Mouse (Mus musculus) heart, adult 8-10 months (tissue): ENCODE data around the gene Acbd6. TPM values are rescaled to one million over a fixed set of nuclear protein-coding genes. Genes with fewer than 3 reads are reported as not detected.

Experiments
- DNase-seq: peaks from one replicate; pipeline ENCODE4 v3.0.0; 2022; ENCODE audit warnings: low spot score
- total RNA-seq, 4 experiments: library from RNA; stranded (reverse); gene quantifications; 2 replicates each; pipeline ENCODE4 v1.2.4; 2022

Acbd6 gene
- total RNA-seq, 4 experiments from 2014 or later = 47.2 to 61.5 (median 56.7) TPM

GRCm38 (mm10) chr1:155721443-155721842 is 163.5 kb downstream of the Acbd6 start:
- DNase-seq = no peak

- DNase-seq = no peak
These were observed 164.3 kb downstream of the Acbd6 start for GRCm38 (mm10) chr1:155722185-155722584.

- DNase-seq = no peak
These were observed 166.4 kb downstream of the Acbd6 start for GRCm38 (mm10) chr1:155724301-155724700.

- DNase-seq = no peak
These were observed 168.0 kb downstream of the Acbd6 start for GRCm38 (mm10) chr1:155725876-155726275.

- DNase-seq = no peak
These were observed 169.9 kb downstream of the Acbd6 start for GRCm38 (mm10) chr1:155727830-155728229.

GRCm38 (mm10) chr1:155729113-155729795 is 171.3 kb downstream of the Acbd6 start:
- no peak for DNase-seq

GRCm38 (mm10) chr1:155731156-155731555 is 173.2 kb downstream of the Acbd6 start:
- DNase-seq = no peak

GRCm38 (mm10) chr1:155736096-155736825 is 178.3 kb downstream of the Acbd6 start:
- no peak for DNase-seq

- DNase-seq = no peak
These were observed 179.3 kb downstream of the Acbd6 start for GRCm38 (mm10) chr1:155737017-155737808.

GRCm38 (mm10) chr1:155737809-155738383 is 180.0 kb downstream of the Acbd6 start:
- DNase-seq = no peak

Other genes with a start within 250 kb of the Acbd6 start
- 10 to 100 TPM; 32.9 to 35.5 (median 34.1) TPM for gene Xpr1, start 140.7 kb upstream of the Acbd6 start, total RNA-seq
- gene Lhx4, start 193.6 kb downstream of the Acbd6 start, total RNA-seq = not detected